Mouse (Mus musculus) lung, embryonic 14.5 days (tissue): ENCODE measurements around the gene Acp4. TPM values are rescaled to one million over a fixed set of nuclear protein-coding genes. Genes with fewer than 3 reads are reported as not detected.
A peak's percentile ranks its signal among the peaks of the same experiment; 100 is the strongest.

ENCODE experiments used
- ATAC-seq: fragments of 200-750 bp; cut with Nextera tagmentation; 2 replicates; pipeline ENCODE4 v1.8.0; 2017; ENCODE audit warnings: mild to moderate bottlenecking, moderate TSS enrichment, moderate library complexity; ENCODE audit not compliant: insufficient read depth
- DNase-seq: peaks from one replicate; pipeline ENCODE4 v3.0.0-alpha.2; 2015
- H3K27ac ChIP-seq: fragments of 300-500 bp; sonication (generic); 2 replicates; pipeline ENCODE4 v1.5.1; 2014; ENCODE audit warnings: low read depth, mild to moderate bottlenecking, moderate library complexity
- H3K27me3 ChIP-seq: fragments of 300-500 bp; sonication (generic); 2 replicates; pipeline ENCODE4 v1.6.1; 2014; ENCODE audit warnings: low read length, control low read depth; ENCODE audit not compliant: insufficient read depth
- H3K36me3 ChIP-seq: fragments of 300-500 bp; sonication (generic); 2 replicates; pipeline ENCODE4 v1.6.1; 2014; ENCODE audit warnings: control low read depth; ENCODE audit not compliant: insufficient read depth
- H3K4me1 ChIP-seq: fragments of 300-500 bp; sonication (generic); 2 replicates; pipeline ENCODE4 v1.6.1; 2014; ENCODE audit warnings: antibody characterized with exemption, control low read depth; ENCODE audit not compliant: insufficient read depth
- H3K4me2 ChIP-seq: fragments of 300-500 bp; sonication (generic); 2 replicates; pipeline ENCODE4 v1.6.1; 2014; ENCODE audit warnings: mild to moderate bottlenecking
- H3K4me3 ChIP-seq: fragments of 300-500 bp; sonication (generic); 2 replicates; pipeline ENCODE4 v1.5.1; 2014; ENCODE audit warnings: low read depth, low read length
- H3K9ac ChIP-seq: fragments of 300-500 bp; sonication (generic); 2 replicates; pipeline ENCODE4 v1.6.1; 2014
- H3K9me3 ChIP-seq: fragments of 300-500 bp; sonication (generic); 2 replicates; pipeline ENCODE4 v1.6.1; 2016; ENCODE audit warnings: low read depth, low read length, control low read depth
- CTCF ChIP-seq: IDR thresholded peaks from 2 replicates; pipeline ENCODE4 v1.5.1; 2016; ENCODE audit warnings: antibody characterized with exemption, low read depth
- WGBS: fragments of 180-500 bp; shearing (Covaris S2); extraction: QIAGEN DNeasy Blood & Tissue Kit; methylation state at CpG from one replicate; pipeline ENCODE4 v1.1.7; 2014; 5-methylcytosine and 5-hydroxymethylcytosine counted together
- polyA plus RNA-seq: library from polyadenylated mRNA; unstranded; fragments of >200 nt; fragmentation: Nextera tagmentation; extraction: Ambion mirVana; gene quantifications from 2 replicates; pipeline ENCODE4 v1.2.1, GENCODE M21; 2014

The Acp4 gene
- polyA plus RNA-seq, 1 experiment from 2014 or later, result 0.11 TPM

GRCm38 (mm10) chr7:44291418-44291817, 34.2 kb upstream of the Acp4 start:
- no peaks in the 10 kb centered on the region for H3K4me1 ChIP-seq
- no peak for TF ChIP-seq CTCF
- no peak overlapping the region for H3K27ac ChIP-seq
- H3K9ac ChIP-seq, result no peak overlapping the region
- DNase-seq, result no peak
- no peak for ATAC-seq
- no peaks in the 10 kb centered on the region for H3K27me3 ChIP-seq
- WGBS, result 48% methylated on average over 4 of the region's 4 CpGs
- no peak overlapping the region for H3K4me2 ChIP-seq
- no peak overlapping the region for H3K4me3 ChIP-seq
- no peaks in the 10 kb centered on the region for H3K36me3 ChIP-seq
- H3K9me3 ChIP-seq, result no peaks in the 10 kb centered on the region

- DNase-seq, result no peak
- Histone ChIP-seq H3K36me3 (no peaks in the 10 kb centered on the region), H3K27me3 (no peaks in the 10 kb centered on the region), H3K9ac (no peak overlapping the region), H3K27ac (no peak overlapping the region), H3K4me2 (no peak overlapping the region), H3K4me3 (no peak overlapping the region), H3K4me1 (no peaks in the 10 kb centered on the region), H3K9me3 (no peaks in the 10 kb centered on the region)
- no peak for ATAC-seq
- no peak for TF ChIP-seq CTCF
- WGBS, result 77% methylated on average over 4 of the region's 4 CpGs
These were observed 33.8 kb upstream of the Acp4 start for GRCm38 (mm10) chr7:44290986-44291385.

GRCm38 (mm10) chr7:44287760-44288159, 30.6 kb upstream of the Acp4 start:
- no peak for TF ChIP-seq CTCF
- WGBS, result 47% methylated on average over 7 of the region's 7 CpGs
- Histone ChIP-seq H3K27me3 (no peaks in the 10 kb centered on the region), H3K9me3 (no peaks in the 10 kb centered on the region), H3K36me3 (no peaks in the 10 kb centered on the region), H3K27ac (no peak overlapping the region), H3K4me3 (no peak overlapping the region), H3K4me1 (no peaks in the 10 kb centered on the region), H3K9ac (no peak overlapping the region), H3K4me2 (no peak overlapping the region)
- no peak for ATAC-seq
- no peak for DNase-seq

- Histone ChIP-seq H3K9me3 (no peaks in the 10 kb centered on the region), H3K27me3 (no peaks in the 10 kb centered on the region), H3K9ac (no peak overlapping the region), H3K4me3 (no peak overlapping the region), H3K36me3 (no peaks in the 10 kb centered on the region), H3K27ac (no peak overlapping the region), H3K4me1 (no peaks in the 10 kb centered on the region), H3K4me2 (no peak overlapping the region)
- DNase-seq (no peak), ATAC-seq (no peak)
- no peak for TF ChIP-seq CTCF
- WGBS, result 64% methylated on average over 7 of the region's 7 CpGs
These were observed 24.4 kb upstream of the Acp4 start for GRCm38 (mm10) chr7:44281586-44281985.

- no peaks in the 10 kb centered on the region for H3K4me1 ChIP-seq
- no peaks in the 10 kb centered on the region for H3K36me3 ChIP-seq
- 58% methylated on average over 1 of the region's 1 CpGs for WGBS
- DNase-seq (no peak), ATAC-seq (no peak)
- no peak overlapping the region for H3K9ac ChIP-seq
- no peak overlapping the region for H3K4me2 ChIP-seq
- no peaks in the 10 kb centered on the region for H3K27me3 ChIP-seq
- no peaks in the 10 kb centered on the region for H3K9me3 ChIP-seq
- no peak overlapping the region for H3K4me3 ChIP-seq
- no peak for TF ChIP-seq CTCF
- H3K27ac ChIP-seq, result no peak overlapping the region
These were observed 23.8 kb upstream of the Acp4 start for GRCm38 (mm10) chr7:44280959-44281358.

GRCm38 (mm10) chr7:44277250-44277622, 20.1 kb upstream of the Acp4 start:
- peak; percentile 53 for TF ChIP-seq CTCF
- Histone ChIP-seq H3K4me2 (no peak overlapping the region), H3K9me3 (no peaks in the 10 kb centered on the region), H3K27ac (no peak overlapping the region), H3K27me3 (0 out of 2 replicates have a peak, but pooled peaks cover 11% of the 10 kb centered on the region), H3K9ac (no peak overlapping the region), H3K4me1 (no peaks in the 10 kb centered on the region), H3K4me3 (no peak overlapping the region), H3K36me3 (no peaks in the 10 kb centered on the region)
- 43% methylated on average over 2 of the region's 2 CpGs for WGBS
- peak; percentile 46 for DNase-seq
- ATAC-seq, result no peak

- Histone ChIP-seq H3K27ac (no peak overlapping the region), H3K27me3 (0 out of 2 replicates have a peak, but pooled peaks cover 11% of the 10 kb centered on the region), H3K9ac (no peak overlapping the region), H3K36me3 (no peaks in the 10 kb centered on the region), H3K4me2 (no peak overlapping the region), H3K4me1 (no peaks in the 10 kb centered on the region), H3K9me3 (no peaks in the 10 kb centered on the region), H3K4me3 (no peak overlapping the region)
- DNase-seq (no peak), ATAC-seq (no peak)
- no peak for TF ChIP-seq CTCF
- WGBS, result 59% methylated on average over 10 of the region's 10 CpGs
These were observed 19.5 kb upstream of the Acp4 start for GRCm38 (mm10) chr7:44276461-44277249.
